Mouse (Mus musculus) liver, postnatal 0 days (tissue): ENCODE results near the gene Gm14214. TPM values are rescaled to one million over a fixed set of nuclear protein-coding genes. Genes with fewer than 3 reads are reported as not detected.

ENCODE experiments used
- ATAC-seq: fragments of 200-750 bp; cut with Nextera tagmentation; 2 replicates; pipeline ENCODE4 v1.8.0; 2017; ENCODE audit warnings: mild to moderate bottlenecking, moderate library complexity
- DNase-seq: peaks from one replicate; pipeline ENCODE4 v3.0.0-alpha.2; 2016
- H3K27ac ChIP-seq: fragments of 300-500 bp; sonication (generic); 2 replicates; pipeline ENCODE4 v1.5.1; 2014; ENCODE audit warnings: antibody characterized with exemption, moderate library complexity, mild to moderate bottlenecking, low read depth
- H3K27me3 ChIP-seq: fragments of 300-500 bp; sonication (generic); 2 replicates; pipeline ENCODE4 v1.6.1; 2014; ENCODE audit warnings: low read length, control low read depth, mixed read lengths; ENCODE audit not compliant: insufficient read depth
- H3K36me3 ChIP-seq: fragments of 300-500 bp; sonication (generic); replicated peaks from 2 replicates; pipeline ENCODE4 v1.6.1; 2014; ENCODE audit warnings: mild to moderate bottlenecking, control low read depth, low read length, moderate library complexity, mixed read lengths; ENCODE audit not compliant: insufficient read depth
- H3K4me1 ChIP-seq: fragments of 300-500 bp; sonication (generic); 2 replicates; pipeline ENCODE4 v1.6.1; 2014; ENCODE audit warnings: antibody characterized with exemption, mild to moderate bottlenecking, control low read depth; ENCODE audit not compliant: insufficient read depth
- H3K4me2 ChIP-seq: fragments of 300-500 bp; sonication (generic); 2 replicates; pipeline ENCODE4 v1.6.1; 2014; ENCODE audit warnings: low read depth, mild to moderate bottlenecking, low read length, moderate library complexity, mixed read lengths
- H3K4me3 ChIP-seq: fragments of 300-500 bp; sonication (generic); 2 replicates; pipeline ENCODE4 v1.5.1; 2014; ENCODE audit warnings: low read depth, low read length
- H3K9ac ChIP-seq: fragments of 300-500 bp; sonication (generic); replicated peaks from 2 replicates; pipeline ENCODE4 v1.6.1; 2014; ENCODE audit warnings: mild to moderate bottlenecking, moderate library complexity
- H3K9me3 ChIP-seq: fragments of 300-500 bp; sonication (generic); 2 replicates; pipeline ENCODE4 v1.6.1; 2016; ENCODE audit warnings: mild to moderate bottlenecking, control low read depth, low read length, mixed read lengths
- CTCF ChIP-seq: sonication (generic); IDR thresholded peaks from 2 replicates; pipeline ENCODE4 v1.5.1; 2016; ENCODE audit warnings: antibody characterized with exemption, low read depth
- EP300 ChIP-seq: IDR thresholded peaks from 2 replicates; pipeline ENCODE4 v1.6.1; 2016; ENCODE audit warnings: antibody characterized with exemption, low read depth, mild to moderate bottlenecking
- WGBS: fragments of 180-500 bp; shearing (Covaris S2); extraction: QIAGEN DNeasy Blood & Tissue Kit; methylation state at CpG from one replicate; pipeline ENCODE4 v1.1.7; 2014; ENCODE audit not compliant: insufficient replicate concordance; 5-methylcytosine and 5-hydroxymethylcytosine counted together
- polyA plus RNA-seq: library from polyadenylated mRNA; unstranded; fragments of >200 nt; fragmentation: Nextera tagmentation; extraction: Ambion mirVana; gene quantifications from 2 replicates; pipeline ENCODE4 v1.2.1, GENCODE M21; 2015

Gene Gm14214
- polyA plus RNA-seq, 1 experiment from 2014 or later: not detected

- no peaks in the 10 kb centered on the region for H3K27me3 ChIP-seq
Observed at GRCm38 (mm10) chr2:154767051-154767450, 2.8 kb downstream of the Gm14214 start.

GRCm38 (mm10) chr2:154765554-154766008 lies 4.2 kb downstream of the Gm14214 start:
- no peak for TF ChIP-seq EP300
- no peak for TF ChIP-seq CTCF
- ATAC-seq: peak; percentile 52
- Histone ChIP-seq H3K27ac (peak overlapping the region; percentile 70), H3K9ac (no peak overlapping the region; the same call in 1 of the 2 replicates), H3K4me2 (peak overlapping the region; percentile 4; the same call in 1 of the 2 replicates), H3K36me3 (no peaks in the 10 kb centered on the region), H3K4me3 (no peak overlapping the region), H3K27me3 (no peaks in the 10 kb centered on the region), H3K9me3 (no peaks in the 10 kb centered on the region), H3K4me1 (peaks cover 26% of the 10 kb centered on the region)
- peak; percentile 31 for DNase-seq
- 46% methylated on average over 8 of the region's 8 CpGs for WGBS

More at GRCm38 (mm10) chr2:154767051-154767450, 2.8 kb downstream of the Gm14214 start:
- no peak for ATAC-seq
- Histone ChIP-seq H3K9ac (no peak overlapping the region), H3K9me3 (no peaks in the 10 kb centered on the region), H3K4me2 (no peak overlapping the region), H3K27ac (no peak overlapping the region), H3K4me3 (no peak overlapping the region), H3K36me3 (no peaks in the 10 kb centered on the region), H3K4me1 (peaks cover 26% of the 10 kb centered on the region)
- 56% methylated on average over 6 of the region's 6 CpGs for WGBS
- DNase-seq: no peak
- TF ChIP-seq EP300 (no peak), CTCF (no peak)

- Histone ChIP-seq H3K4me3 (no peak overlapping the region), H3K9me3 (no peaks in the 10 kb centered on the region), H3K4me2 (peak overlapping the region; percentile 4; the same call in 1 of the 2 replicates), H3K27me3 (no peaks in the 10 kb centered on the region), H3K27ac (peak overlapping the region; percentile 70), H3K36me3 (no peaks in the 10 kb centered on the region), H3K4me1 (peaks cover 26% of the 10 kb centered on the region), H3K9ac (peak overlapping the region; percentile 5; the same call in 1 of the 2 replicates)
- WGBS: 77% methylated on average over 9 of the region's 9 CpGs
- DNase-seq (peak; percentile 64), ATAC-seq (peak; percentile 97)
- TF ChIP-seq CTCF: peak; percentile 66
- peak; percentile 91 for TF ChIP-seq EP300
Observed at GRCm38 (mm10) chr2:154764828-154765497, 4.9 kb downstream of the Gm14214 start.

- Histone ChIP-seq H3K4me3 (no peak overlapping the region), H3K4me1 (peaks cover 26% of the 10 kb centered on the region), H3K9me3 (no peaks in the 10 kb centered on the region), H3K27ac (peak overlapping the region; percentile 44; the same call in 1 of the 2 replicates), H3K36me3 (no peaks in the 10 kb centered on the region), H3K9ac (no peak overlapping the region), H3K27me3 (no peaks in the 10 kb centered on the region), H3K4me2 (peak overlapping the region; percentile 42; the same call in 1 of the 2 replicates)
- ATAC-seq (no peak), DNase-seq (peak; percentile 21)
- 63% methylated on average over 3 of the region's 3 CpGs for WGBS
- TF ChIP-seq CTCF (no peak), EP300 (no peak)
Observed at GRCm38 (mm10) chr2:154763226-154763625, 6.6 kb downstream of the Gm14214 start.

GRCm38 (mm10) chr2:154758454-154758853 lies 11.4 kb downstream of the Gm14214 start:
- no peak overlapping the region for H3K4me3 ChIP-seq
- no peak for TF ChIP-seq CTCF
- TF ChIP-seq EP300: no peak
- 84% methylated on average over 1 of the region's 1 CpGs for WGBS

GRCm38 (mm10) chr2:154757691-154758090 lies 12.1 kb downstream of the Gm14214 start:
- no peaks in the 10 kb centered on the region; the same call in 1 of the 2 replicates for H3K4me1 ChIP-seq
- H3K27me3 ChIP-seq: no peaks in the 10 kb centered on the region
- H3K9ac ChIP-seq: no peak overlapping the region
- DNase-seq: no peak
- H3K9me3 ChIP-seq: no peaks in the 10 kb centered on the region
- WGBS: 83% methylated on average over 5 of the region's 5 CpGs
- no peaks in the 10 kb centered on the region for H3K36me3 ChIP-seq
- ATAC-seq: no peak
- TF ChIP-seq CTCF: no peak
- H3K27ac ChIP-seq: no peak overlapping the region
- H3K4me3 ChIP-seq: no peak overlapping the region
- H3K4me2 ChIP-seq: no peak overlapping the region

More at GRCm38 (mm10) chr2:154758454-154758853, 11.4 kb downstream of the Gm14214 start:
- Histone ChIP-seq H3K36me3 (no peaks in the 10 kb centered on the region), H3K27me3 (no peaks in the 10 kb centered on the region), H3K9ac (no peak overlapping the region), H3K27ac (no peak overlapping the region), H3K4me1 (peaks cover 5% of the 10 kb centered on the region; the same call in 1 of the 2 replicates), H3K4me2 (no peak overlapping the region), H3K9me3 (no peaks in the 10 kb centered on the region)
- DNase-seq: no peak
- no peak for ATAC-seq
